Mouse (Mus musculus) liver, adult 2 months (tissue): ENCODE results near the gene Vmp1. TPM values are rescaled to one million over a fixed set of nuclear protein-coding genes. Genes with fewer than 3 reads are reported as not detected.

Experiments
- DNase-seq: peaks from one replicate; pipeline ENCODE4 v3.0.0-alpha.2; 2011; ENCODE audit warnings: low read depth, low spot score; ENCODE audit errors: extremely low read depth
- H3K27ac ChIP-seq: fragments of 200-500 bp; replicated peaks from 2 replicates; pipeline ENCODE4 v1.5.1; 2012; ENCODE audit warnings: low read depth, mild to moderate bottlenecking, control low read depth, inconsistent platforms, low read length; ENCODE audit not compliant: insufficient read depth
- H3K27me3 ChIP-seq: fragments of 200-500 bp; 2 replicates; pipeline ENCODE4 v1.6.1; 2012; ENCODE audit warnings: mild to moderate bottlenecking, moderate library complexity, low read length, inconsistent platforms; ENCODE audit not compliant: control insufficient read depth, insufficient read depth
- H3K36me3 ChIP-seq: fragments of 200-500 bp; 2 replicates; pipeline ENCODE4 v1.6.1; 2012; ENCODE audit warnings: low read length, inconsistent platforms; ENCODE audit not compliant: control insufficient read depth, insufficient read depth
- H3K4me1 ChIP-seq: fragments of 200-500 bp; 2 replicates; pipeline ENCODE4 v1.6.1; 2011; ENCODE audit warnings: low read length; ENCODE audit not compliant: control insufficient read depth, insufficient read depth
- H3K4me3 ChIP-seq: fragments of 200-500 bp; 2 replicates; pipeline ENCODE4 v1.5.1; 2011; ENCODE audit warnings: low read depth, mild to moderate bottlenecking, control low read depth, low read length, moderate library complexity; ENCODE audit not compliant: insufficient read depth
- H3K79me2 ChIP-seq: fragments of 200-500 bp; 2 replicates; pipeline ENCODE4 v1.6.1; 2012; ENCODE audit warnings: inconsistent platforms, mild to moderate bottlenecking, low read length, moderate library complexity; ENCODE audit not compliant: control insufficient read depth, insufficient read depth
- H3K9ac ChIP-seq: fragments of 200-500 bp; 2 replicates; pipeline ENCODE4 v1.6.1; 2012; ENCODE audit warnings: low read depth, mild to moderate bottlenecking, control low read depth, inconsistent platforms, low read length
- CTCF ChIP-seq: fragments of 200-500 bp; IDR thresholded peaks from 2 replicates; pipeline ENCODE4 v1.5.1; 2011; ENCODE audit warnings: low read depth, low read length, control low read depth
- POLR2A ChIP-seq: fragments of 200-500 bp; IDR thresholded peaks from 2 replicates; pipeline ENCODE4 v1.6.1; 2011; ENCODE audit warnings: low read length, control low read depth; ENCODE audit not compliant: insufficient read depth; ENCODE audit errors: extremely low read depth
- WGBS: fragments of 180-500 bp; shearing (Covaris S2); methylation state at CpG from one replicate; pipeline ENCODE4 v1.1.7; 2018; 5-methylcytosine and 5-hydroxymethylcytosine counted together
- polyA plus RNA-seq: library from polyadenylated mRNA; depleted of rRNA; stranded (reverse); fragments of >200 nt; gene quantifications from 2 replicates; pipeline ENCODE4 v1.2.3, GENCODE M21; 2012
- total RNA-seq: library from RNA; depleted of rRNA; stranded (reverse); fragments of >200 nt; gene quantifications from 2 replicates; pipeline ENCODE4 v1.2.3, GENCODE M21; 2014

Gene Vmp1
- total and polyA plus RNA-seq, 2 experiments: 37.8 to 93.6 TPM

DNA sequence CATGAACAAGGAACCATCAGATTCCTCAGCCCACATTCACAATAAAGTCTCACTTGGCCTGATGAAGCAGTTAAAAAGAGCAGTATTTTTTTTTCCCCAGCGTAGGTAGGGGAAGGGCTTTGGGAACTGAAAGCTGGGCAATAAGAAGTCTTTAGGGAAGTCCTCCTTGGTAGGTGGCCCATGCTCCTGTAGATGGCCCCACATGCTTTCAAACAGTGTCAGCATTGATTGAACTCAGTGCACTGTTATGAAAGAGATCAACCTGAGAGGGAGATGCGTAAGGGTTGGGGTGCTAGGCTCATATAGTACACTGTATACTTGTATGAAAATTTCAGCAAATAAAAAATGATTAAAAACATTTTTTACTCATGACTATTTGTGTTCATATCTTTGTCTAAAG is 8.3 kb upstream of the Vmp1 start:
- 59% methylated on average over 2 of the region's 2 CpGs for WGBS
- no peak overlapping the region for H3K27ac ChIP-seq
- H3K79me2 ChIP-seq: peaks cover 4% of the 10 kb centered on the region; the same call in 1 of the 2 replicates
- TF ChIP-seq POLR2A (no peak), CTCF (no peak)
- no peaks in the 10 kb centered on the region for H3K4me1 ChIP-seq
- H3K27me3 ChIP-seq: no peaks in the 10 kb centered on the region
- peaks cover 58% of the 10 kb centered on the region for H3K36me3 ChIP-seq
- no peak overlapping the region for H3K9ac ChIP-seq
- DNase-seq: no peak
- no peak overlapping the region for H3K4me3 ChIP-seq

DNA sequence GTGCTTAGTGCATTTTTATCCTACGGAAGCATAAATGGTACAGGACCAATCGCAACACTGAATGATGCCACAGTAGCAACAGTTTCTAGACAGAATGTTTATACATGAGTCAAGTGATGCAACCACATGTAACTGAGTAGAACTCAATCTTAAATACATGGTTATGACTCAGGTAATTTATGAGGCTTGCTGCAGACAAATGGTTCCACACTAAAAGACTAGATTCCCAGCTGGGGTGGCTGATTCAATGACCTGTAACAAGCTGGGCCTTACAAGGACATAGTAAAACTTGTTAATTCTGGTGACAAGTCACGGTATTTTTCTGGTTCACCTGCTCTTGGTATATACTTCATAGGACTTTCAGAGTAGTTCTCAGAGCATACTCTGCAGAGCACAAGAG is 7.8 kb upstream of the Vmp1 start:
- WGBS: 92% methylated on average over 3 of the region's 3 CpGs
- no peak for DNase-seq
- H3K79me2 ChIP-seq: peaks cover 4% of the 10 kb centered on the region; the same call in 1 of the 2 replicates
- TF ChIP-seq POLR2A (no peak), CTCF (no peak)
- no peak overlapping the region for H3K27ac ChIP-seq
- no peak overlapping the region for H3K9ac ChIP-seq
- no peaks in the 10 kb centered on the region for H3K27me3 ChIP-seq
- peaks cover 54% of the 10 kb centered on the region for H3K36me3 ChIP-seq
- H3K4me3 ChIP-seq: no peak overlapping the region
- H3K4me1 ChIP-seq: no peaks in the 10 kb centered on the region

DNA sequence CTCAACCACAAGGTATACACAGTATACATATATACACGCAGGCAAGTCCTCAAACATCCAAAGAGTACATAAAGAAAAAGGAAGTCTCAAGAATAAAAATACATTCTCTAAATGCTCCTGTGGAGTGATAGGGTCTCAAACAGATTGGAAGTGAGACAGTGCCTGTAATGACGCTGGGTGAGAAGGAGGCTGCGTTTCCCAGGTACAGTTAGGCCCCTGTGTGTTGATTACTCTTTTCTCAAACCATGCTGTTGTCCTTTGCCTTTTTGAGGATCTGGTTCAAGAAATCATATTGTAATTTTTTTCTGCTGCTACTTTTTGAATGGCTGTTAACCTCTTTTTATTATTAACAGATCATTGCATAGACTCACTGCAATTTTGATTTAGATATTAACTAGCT is 6.7 kb upstream of the Vmp1 start:
- 93% methylated on average over 3 of the region's 3 CpGs for WGBS
- Histone ChIP-seq H3K27me3 (no peaks in the 10 kb centered on the region), H3K27ac (no peak overlapping the region), H3K4me3 (no peak overlapping the region), H3K79me2 (peaks cover 7% of the 10 kb centered on the region; the same call in 1 of the 2 replicates), H3K9ac (no peak overlapping the region), H3K4me1 (no peaks in the 10 kb centered on the region), H3K36me3 (peaks cover 49% of the 10 kb centered on the region)
- TF ChIP-seq CTCF: no peak
- no peak for TF ChIP-seq POLR2A
- no peak for DNase-seq

DNA sequence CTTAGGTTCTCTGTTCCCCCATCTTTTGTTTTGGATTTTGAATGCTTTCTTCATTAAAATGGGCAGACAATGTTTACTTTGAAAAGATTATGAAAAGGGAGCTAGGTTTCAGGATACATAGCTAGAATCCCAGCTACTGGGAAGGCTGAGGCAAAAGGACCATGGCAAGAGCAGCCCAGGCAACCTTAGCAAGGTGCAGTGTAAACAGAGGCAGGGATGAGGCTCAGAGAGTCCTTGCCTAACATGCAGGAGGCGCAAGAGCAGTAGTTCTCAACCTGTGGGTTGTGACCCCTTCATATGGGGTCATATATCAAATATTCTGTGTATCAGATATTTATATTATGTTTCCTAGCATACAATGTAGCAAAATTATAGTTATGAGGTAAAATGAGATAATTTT is 1.7 kb upstream of the Vmp1 start:
- no peak overlapping the region for H3K4me3 ChIP-seq
- peaks cover 9% of the 10 kb centered on the region for H3K36me3 ChIP-seq
- H3K9ac ChIP-seq: no peak overlapping the region
- peaks cover 7% of the 10 kb centered on the region; the same call in 1 of the 2 replicates for H3K79me2 ChIP-seq
- TF ChIP-seq CTCF: no peak
- no peak for TF ChIP-seq POLR2A
- WGBS: 70% methylated on average over 1 of the region's 1 CpGs
- H3K27me3 ChIP-seq: no peaks in the 10 kb centered on the region
- DNase-seq: no peak
- H3K27ac ChIP-seq: no peak overlapping the region
- H3K4me1 ChIP-seq: peaks cover 5% of the 10 kb centered on the region; the same call in 1 of the 2 replicates

DNA sequence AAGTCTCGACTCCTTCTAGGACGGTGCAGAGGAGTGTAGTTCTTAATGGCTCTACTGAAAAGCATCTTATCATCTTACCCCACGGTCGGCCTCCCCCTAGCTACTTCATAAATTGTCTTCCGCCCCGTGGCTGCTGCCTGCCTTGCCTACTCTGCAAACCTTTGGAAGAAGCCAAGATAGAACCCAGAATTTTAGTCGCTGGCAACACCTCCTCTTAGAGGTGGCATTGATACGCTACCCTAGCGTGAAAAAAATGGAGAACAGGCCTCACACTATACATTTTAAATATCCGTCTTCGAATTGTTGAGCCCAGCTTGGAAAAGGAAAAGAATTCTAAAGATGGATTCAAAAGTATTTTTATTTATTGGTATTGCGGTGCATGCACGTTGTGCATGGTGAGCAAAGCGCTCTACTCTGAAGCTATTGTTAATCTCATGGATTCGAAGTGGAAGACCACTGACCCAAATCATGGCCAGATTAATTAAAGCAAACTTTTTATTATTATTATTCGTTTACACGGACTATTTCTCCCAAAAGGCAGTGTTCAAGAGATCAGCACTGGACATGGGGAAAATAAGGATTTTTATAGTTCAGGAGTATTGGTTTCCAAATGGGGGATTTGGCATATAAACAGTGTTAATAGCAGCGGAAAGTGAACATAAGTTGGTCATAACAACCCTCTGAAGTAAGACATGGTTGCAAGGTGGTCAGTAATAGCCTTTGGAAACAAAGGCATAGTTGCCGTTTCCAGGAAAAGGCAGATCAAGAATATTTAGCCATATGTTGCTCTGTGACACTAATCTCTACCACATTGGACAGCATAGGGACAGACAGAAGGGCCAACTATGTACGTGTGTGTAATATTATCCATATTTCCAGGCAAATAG is 733 bp upstream of the Vmp1 start:
- DNase-seq: no peak
- no peaks in the 10 kb centered on the region for H3K27me3 ChIP-seq
- peak overlapping the region; percentile 55 for H3K27ac ChIP-seq
- peak overlapping the region; percentile 88 for H3K4me3 ChIP-seq
- peaks cover 10% of the 10 kb centered on the region; the same call in 1 of the 2 replicates for H3K4me1 ChIP-seq
- 0 out of 2 replicates have a peak, but pooled peaks cover 3% of the 10 kb centered on the region for H3K36me3 ChIP-seq
- TF ChIP-seq POLR2A: no peak
- no peak for TF ChIP-seq CTCF
- peak overlapping the region; percentile 68 for H3K9ac ChIP-seq
- 4% methylated on average over 20 of the region's 20 CpGs for WGBS
- peaks cover 7% of the 10 kb centered on the region; the same call in 1 of the 2 replicates for H3K79me2 ChIP-seq

DNA sequence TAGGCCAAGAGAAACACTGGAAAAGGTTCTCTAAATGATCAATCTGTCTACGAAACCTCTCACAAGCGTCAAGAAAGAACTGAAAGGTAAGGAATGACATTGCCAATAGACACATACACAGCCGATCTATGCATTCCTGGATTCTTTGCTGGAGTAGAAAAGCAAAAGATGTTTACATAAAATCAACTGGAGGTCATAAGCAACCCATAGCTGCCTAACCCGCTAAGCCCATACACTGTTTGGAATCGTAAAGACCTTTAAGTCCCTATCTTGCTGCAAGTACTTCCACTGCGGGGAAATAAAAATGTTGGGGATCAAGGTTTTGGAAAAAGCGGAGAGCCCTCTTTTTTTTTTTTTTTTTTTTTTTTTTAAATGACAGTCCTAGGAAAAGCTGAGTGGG is 775 bp downstream of the Vmp1 start:
- WGBS: 8% methylated on average over 7 of the region's 7 CpGs
- DNase-seq: peak; percentile 43
- Histone ChIP-seq H3K79me2 (peaks cover 7% of the 10 kb centered on the region; the same call in 1 of the 2 replicates), H3K4me1 (peaks cover 12% of the 10 kb centered on the region; the same call in 1 of the 2 replicates), H3K36me3 (no peaks in the 10 kb centered on the region), H3K9ac (peak overlapping the region; percentile 88), H3K27ac (peak overlapping the region; percentile 92), H3K27me3 (no peaks in the 10 kb centered on the region), H3K4me3 (peak overlapping the region; percentile 88)
- TF ChIP-seq CTCF (no peak), POLR2A (no peak)
